Mouse (Mus musculus): Measurements from ENCODE around the gene Cryzl2.
A peak's percentile ranks its signal among the peaks of the same experiment; 100 is the strongest.

Gene Cryzl2

GRCm38 (mm10) chr1:157458421-157459208 is at the start of gene Cryzl2:
Gene Cryzl2, plus strand, starts transcription at chr1:157458577.
- DNase-seq: peak; percentile 62

DNA sequence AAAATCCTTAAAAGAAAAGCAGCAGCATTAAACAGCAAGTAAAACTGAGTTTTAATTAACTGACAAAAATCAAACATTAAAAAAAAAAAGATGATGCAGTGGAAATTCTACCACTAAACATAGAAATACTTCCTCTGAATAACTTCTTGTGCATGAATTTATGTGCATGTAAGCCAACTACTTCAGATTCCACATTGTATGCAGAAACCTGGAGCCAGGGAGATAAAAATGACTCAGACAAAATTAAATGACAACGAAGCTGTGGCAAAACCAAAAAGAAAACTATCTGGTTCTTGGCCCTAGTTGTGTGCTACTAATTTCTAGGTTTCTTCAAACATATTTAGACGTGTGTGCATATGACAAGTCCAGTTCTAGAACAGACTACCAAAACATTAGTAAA is 48.7 kb upstream of the Cryzl2 start:
- no peak for DNase-seq

DNA sequence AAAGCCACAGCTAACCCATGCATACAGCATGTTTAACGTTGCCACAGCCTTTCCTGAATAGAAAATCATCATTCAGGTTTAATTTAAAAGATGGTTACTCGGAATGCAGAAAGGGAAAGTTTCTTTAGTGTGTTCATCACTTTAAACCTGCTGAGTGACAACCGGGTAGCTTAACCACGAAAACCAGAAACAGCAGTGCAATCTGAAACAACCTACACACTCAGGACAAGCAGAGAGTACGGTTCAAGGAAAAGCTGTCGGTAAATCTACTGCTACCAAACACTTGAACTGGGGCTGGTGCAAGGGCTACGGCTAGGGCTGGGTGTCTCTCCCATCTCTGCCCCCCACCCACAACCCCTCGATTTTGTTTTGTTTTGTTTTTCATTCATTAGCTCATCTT is 47.4 kb upstream of the Cryzl2 start:
- no peak for DNase-seq

GRCm38 (mm10) chr1:157411341-157411710 is 47.1 kb upstream of the Cryzl2 start:
- DNase-seq: no peak

DNA sequence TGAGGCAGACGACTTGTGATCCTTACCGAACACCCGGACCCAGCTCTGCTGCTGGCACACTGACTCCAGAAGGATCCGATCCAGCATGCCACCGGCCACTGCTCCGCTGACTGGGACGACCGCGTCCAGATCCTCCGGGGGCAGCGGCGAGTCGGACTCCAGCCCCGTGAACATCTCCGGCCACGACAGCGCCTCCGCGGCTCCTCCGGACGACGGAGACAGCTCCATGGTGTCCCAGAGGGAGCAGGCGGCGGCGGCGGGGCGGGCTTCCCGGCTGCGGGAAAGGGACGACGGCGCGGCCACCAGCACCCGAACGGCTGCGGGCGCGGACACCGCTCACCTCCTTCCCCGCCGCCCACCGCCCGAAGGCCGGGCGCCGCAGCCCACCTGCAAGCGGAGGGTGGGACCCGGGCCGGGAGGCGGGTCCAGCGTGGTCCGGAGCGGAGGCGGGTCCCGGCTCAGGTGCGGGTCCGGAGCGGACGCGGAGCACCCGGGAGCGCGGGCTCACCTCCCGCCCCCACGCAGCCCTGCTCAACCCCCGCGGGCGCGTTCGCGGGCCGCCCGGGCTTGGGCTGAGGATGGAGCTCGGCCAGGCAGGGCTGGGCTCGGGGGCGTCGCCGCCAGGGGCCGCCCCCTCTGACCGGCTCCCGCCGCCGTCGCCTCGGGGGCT is 46.5 kb upstream of the Cryzl2 start:
- DNase-seq: peak; percentile 68

DNA sequence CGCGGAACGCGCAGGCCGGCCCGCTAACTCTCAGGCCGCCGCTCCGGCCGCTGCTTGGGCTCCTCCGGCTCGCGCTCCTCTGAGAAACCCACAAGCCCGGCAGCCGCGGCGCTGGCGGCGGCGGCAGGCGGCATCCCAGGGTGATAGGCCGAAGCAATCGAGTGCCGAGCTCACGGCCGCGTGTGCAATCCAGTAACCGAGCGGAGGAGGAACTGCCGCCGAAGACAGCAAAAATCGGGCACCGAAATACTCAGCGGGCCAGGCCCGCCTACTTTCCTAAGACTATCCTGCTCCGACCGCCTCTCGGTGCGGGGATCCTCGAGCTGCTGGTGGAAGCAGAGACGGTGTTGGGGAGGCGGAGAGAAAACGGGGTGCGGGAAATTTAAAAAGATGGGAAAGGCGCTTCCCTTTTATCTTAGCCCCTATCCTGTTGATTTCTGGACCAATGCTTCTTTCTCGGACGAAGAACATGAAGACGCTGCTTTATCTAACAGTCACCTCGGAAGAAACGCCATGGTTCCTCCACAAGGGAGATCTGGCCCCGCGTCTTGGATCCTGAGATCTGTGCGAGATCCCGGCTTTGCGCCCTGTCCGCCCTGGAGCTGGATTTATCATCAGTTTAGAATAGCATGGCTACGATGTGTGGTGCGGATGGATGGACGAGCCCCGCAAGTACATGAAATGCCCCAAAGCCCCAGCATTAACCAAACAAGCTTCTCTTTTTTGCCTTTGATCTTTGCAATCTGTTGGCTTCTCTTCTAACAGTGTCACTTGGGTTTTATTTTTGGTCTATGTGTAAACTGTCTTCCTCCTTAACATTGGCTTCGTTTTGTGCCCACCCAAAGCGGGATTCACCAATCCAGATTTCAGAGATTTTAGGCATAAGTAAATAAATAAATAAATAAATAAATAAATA is 45.7 kb upstream of the Cryzl2 start, which contains the start of gene Rasal2:
Rasal2 (minus strand) TSS at position 142 of the 916 bp plus-strand sequence.
- peak; percentile 98 for DNase-seq

- DNase-seq: no peak
Measured at GRCm38 (mm10) chr1:157415771-157416170, 42.6 kb upstream of the Cryzl2 start.

- DNase-seq: no peak
Measured at GRCm38 (mm10) chr1:157416628-157417027, 41.7 kb upstream of the Cryzl2 start.

DNA sequence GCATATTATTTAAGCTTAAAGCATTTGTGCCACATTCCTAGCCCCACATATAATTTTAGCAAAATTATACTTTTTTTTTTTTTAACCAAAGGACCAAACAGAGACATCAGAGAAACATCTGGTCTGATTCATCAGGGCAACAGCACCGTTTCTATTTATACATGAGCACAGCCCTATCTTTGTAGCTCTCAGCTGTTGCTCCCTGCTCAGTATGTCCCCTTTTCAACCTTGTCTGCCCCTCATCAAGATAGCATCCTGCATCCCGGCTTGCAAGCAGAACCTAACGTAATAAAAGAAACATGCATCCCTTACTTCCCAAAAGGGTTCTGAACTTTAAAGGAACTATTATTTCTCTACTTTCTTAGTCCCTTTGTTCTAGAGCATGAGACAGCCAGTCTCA is 41.0 kb upstream of the Cryzl2 start:
- DNase-seq: no peak

- DNase-seq: no peak
Measured at GRCm38 (mm10) chr1:157417861-157418260, 40.5 kb upstream of the Cryzl2 start.

DNA sequence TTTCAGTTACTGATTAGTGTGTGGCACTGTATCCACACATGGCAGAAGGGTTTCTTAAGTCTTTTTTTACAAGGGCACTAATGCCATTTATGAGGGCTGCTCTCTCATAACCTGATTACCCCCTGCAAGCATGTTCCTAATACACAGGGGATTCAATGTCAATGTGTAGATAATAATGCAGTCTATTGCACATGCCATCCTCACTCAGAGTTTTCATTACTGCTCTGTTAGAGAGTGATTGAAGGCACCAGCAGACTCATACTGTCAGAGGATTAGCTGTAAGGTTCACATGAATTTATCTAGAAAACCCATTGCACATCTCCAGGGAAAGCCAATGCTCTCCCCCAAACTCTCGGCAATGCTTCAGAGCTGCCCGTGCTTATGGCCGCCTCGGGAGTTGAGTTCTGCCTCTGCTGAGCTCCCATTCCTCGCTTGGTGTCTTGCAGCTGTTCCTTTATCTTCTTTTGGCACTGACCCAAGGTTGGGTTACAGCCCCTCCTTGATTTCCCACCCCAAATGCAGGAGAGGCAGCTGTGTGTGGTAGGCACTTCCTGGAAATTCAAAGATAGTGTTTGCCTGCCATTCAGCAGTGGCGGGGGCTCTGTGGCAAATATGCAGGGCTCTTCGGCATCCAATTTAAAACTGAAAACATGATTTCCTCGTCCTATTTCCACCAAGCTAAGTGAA is 32.5 kb upstream of the Cryzl2 start:
- DNase-seq: no peak

DNA sequence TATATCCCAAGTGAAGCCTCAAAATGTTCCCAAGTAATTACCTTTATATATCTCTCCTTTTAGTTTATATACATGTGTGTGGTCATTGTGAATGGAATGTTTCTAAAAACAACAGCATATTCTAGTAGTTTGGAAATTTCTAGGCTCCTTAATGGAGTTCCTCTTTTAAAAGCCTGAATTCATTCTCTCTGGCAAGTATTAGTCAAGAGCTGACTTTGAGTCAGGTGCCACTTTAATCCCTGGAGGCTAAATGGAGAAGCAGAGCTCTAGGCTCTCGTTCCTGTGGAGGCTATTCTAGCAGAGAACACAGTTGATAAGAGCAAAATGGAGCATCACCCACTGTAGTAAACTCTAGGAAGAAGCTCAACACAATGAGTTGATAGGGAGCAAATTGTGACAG is 31.4 kb upstream of the Cryzl2 start:
- DNase-seq: no peak

- no peak for DNase-seq
Measured at GRCm38 (mm10) chr1:157427604-157428003, 30.8 kb upstream of the Cryzl2 start.

DNA sequence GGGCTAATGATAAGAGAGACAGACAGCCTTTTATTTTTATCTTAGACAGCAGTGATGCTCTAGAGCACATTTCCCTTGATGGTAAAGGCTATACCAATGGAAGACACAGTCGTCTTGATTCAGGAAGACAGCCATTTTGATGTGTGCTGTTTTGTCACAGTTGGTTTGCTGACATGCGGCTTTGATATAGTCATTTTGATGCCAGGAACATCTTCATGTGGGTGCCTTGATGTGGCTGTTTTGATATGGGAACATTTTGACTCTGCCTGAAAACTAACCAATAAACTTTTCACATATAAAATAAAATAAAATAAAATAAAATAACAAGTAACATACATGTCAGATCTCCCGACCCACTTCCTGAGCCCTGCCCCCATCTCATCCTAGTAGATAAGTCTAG is 30.0 kb upstream of the Cryzl2 start:
- DNase-seq: no peak

- no peak for DNase-seq
Measured at GRCm38 (mm10) chr1:157433316-157433715, 25.1 kb upstream of the Cryzl2 start.

DNA sequence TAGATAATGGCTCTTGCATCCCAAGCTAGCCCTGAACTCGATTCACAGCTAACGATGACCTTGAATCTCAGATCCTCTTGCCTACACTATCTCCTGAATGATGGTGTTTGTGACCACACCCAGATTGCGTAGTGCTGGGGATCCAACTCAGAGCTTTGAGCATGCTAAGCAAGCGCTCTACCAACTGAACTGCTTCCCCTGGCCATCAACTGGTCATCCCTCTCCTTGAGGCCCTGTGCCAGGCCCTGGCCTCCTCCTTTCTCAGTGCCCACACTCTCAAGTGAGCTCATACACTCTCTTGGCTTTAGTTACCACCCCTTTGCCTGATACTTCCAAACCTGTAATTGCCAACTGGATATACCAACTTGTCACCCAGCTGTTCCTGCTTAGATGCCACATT is 24.0 kb upstream of the Cryzl2 start:
- DNase-seq: no peak

DNA sequence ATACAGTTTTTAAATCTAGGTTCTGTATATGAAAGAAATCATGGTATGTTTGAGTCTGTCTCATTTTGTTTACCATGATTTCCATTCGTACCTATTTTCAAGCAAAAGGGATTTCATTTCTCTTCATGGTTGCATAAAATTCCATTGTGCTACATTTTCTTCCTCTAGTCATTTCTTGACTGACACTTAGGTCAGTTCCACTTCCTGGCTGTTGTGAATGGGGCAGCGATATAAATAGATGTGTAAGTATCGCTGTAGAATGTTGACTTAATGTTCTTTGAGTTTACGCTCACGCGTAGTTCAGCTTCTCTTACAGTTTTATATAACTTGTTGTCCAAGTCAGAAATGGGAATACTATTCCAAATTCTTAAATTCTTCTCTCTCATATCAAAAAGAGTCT is 22.5 kb upstream of the Cryzl2 start:
- no peak for DNase-seq

GRCm38 (mm10) chr1:157438290-157438689 is 20.1 kb upstream of the Cryzl2 start:
- DNase-seq: no peak

- no peak for DNase-seq
Measured at GRCm38 (mm10) chr1:157439101-157439500, 19.3 kb upstream of the Cryzl2 start.

- DNase-seq: no peak
Measured at GRCm38 (mm10) chr1:157439973-157440641, 18.3 kb upstream of the Cryzl2 start.

DNA sequence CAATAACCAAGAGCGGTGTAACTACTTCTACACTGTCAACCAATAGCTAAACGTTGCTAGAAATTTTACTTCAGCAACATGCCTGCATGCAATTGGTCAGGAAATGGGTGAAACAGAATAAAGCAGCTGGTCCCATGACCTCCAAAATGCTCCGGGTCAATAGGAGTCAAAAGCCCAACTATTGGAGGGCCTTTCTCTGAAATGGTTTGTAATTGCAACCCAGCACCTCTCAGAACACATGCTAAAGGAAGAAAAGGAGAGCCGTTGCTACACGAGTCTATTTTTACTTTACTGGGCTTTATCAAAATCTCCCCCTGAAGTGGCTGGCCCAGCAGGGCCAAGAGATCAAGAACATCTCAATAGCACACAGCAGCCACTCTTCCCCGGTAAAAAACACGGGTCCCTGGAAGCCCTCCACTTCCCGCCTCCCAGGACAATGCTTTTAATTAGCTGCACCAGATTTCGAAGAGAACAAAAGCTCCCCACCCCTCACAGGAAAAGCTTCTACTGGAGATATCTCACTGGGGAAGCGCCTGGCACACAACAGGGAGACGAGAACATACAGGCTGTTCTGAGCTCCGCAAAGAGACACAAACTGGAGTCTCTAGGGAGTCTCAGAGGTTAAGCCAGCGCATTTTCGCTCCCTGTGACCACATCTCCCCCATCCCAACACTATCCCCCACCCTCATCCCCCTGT is 15.2 kb upstream of the Cryzl2 start:
- peak; percentile 25 for DNase-seq

All from right cerebral cortex, postnatal 14 days (tissue).